Mouse (Mus musculus): ENCODE data around the gene Tnfaip1. TPM values are rescaled to one million over a fixed set of nuclear protein-coding genes. Genes with fewer than 3 reads are reported as not detected.
"Not testable (repeated sequence)": the region's sequence is repeated elsewhere in the genome, so short reads cannot be mapped to it uniquely, and the experiment has no call there.

Gene Tnfaip1
- total RNA-seq (2014; rRNA removed) (38.2 and 40.5 TPM in 2 replicates), polyA plus RNA-seq (2015; fragmentation: Nextera tagmentation; extraction: Ambion mirVana) (59.1 and 62.7 TPM in 2 replicates)

- WGBS: under 1% methylated on average over 52 of the region's 52 CpGs
- Histone ChIP-seq H3K36me3 (ENCODE audit: insufficient read depth, low read length) (peaks cover 22% of the 10 kb centered on the region), H3K4me2 (ENCODE audit: low read depth, low read length, poor library complexity, severe bottlenecking) (peak within 1 kb of the TSS; percentile 76), H3K9me3 (ENCODE audit: low read length) (no peaks in the 10 kb centered on the region), H3K4me3 (ENCODE audit: low read depth, low read length) (peak within 1 kb of the TSS; percentile 65), H3K27me3 (ENCODE audit: insufficient read depth, low read length) (no peaks in the 10 kb centered on the region), H3K9ac (replicated peaks; ENCODE audit: low read length, poor library complexity, severe bottlenecking) (peak within 1 kb of the TSS; percentile 71), H3K4me1 (ENCODE audit: insufficient read depth, low read length) (peaks cover 13% of the 10 kb centered on the region; the same call in 1 of the 2 replicates), H3K27ac (ENCODE audit: low read depth, low read length) (peak within 1 kb of the TSS; percentile 86)
- ATAC-seq (ENCODE audit: low FRiP score): peak; percentile 96
- DNase-seq (ENCODE audit: low spot score): peak; percentile 100
- TF ChIP-seq CTCF (IDR thresholded peaks at IDR 0.05): peak; percentile 16; the same call in 1 of the 2 replicates
Observed at GRCm38 (mm10) chr11:78536080-78536689, at the start of gene Tnfaip1, which contains the start of gene Ift20. Gene Tnfaip1 (minus strand): TSS chr11:78536332. Gene Ift20 (plus strand): TSS chr11:78536361.

- H3K9me3 ChIP-seq (ENCODE audit: low read length): no peaks in the 10 kb centered on the region
- TF ChIP-seq CTCF (IDR thresholded peaks at IDR 0.05): no peak
- H3K27ac ChIP-seq (ENCODE audit: low read depth, low read length): no peak overlapping the region
- H3K4me2 ChIP-seq (ENCODE audit: low read depth, low read length, poor library complexity, severe bottlenecking): no peak overlapping the region
- peaks cover 30% of the 10 kb centered on the region for H3K36me3 ChIP-seq (ENCODE audit: insufficient read depth, low read length)
- DNase-seq (ENCODE audit: low spot score) (no peak), ATAC-seq (ENCODE audit: low FRiP score) (no peak)
- no peaks in the 10 kb centered on the region for H3K4me1 ChIP-seq (ENCODE audit: insufficient read depth, low read length)
- H3K4me3 ChIP-seq (ENCODE audit: low read depth, low read length): no peak overlapping the region
- H3K27me3 ChIP-seq (ENCODE audit: insufficient read depth, low read length): no peaks in the 10 kb centered on the region
- WGBS: 94% methylated on average over 6 of the region's 6 CpGs
- no peak overlapping the region for H3K9ac ChIP-seq (replicated peaks; ENCODE audit: low read length, poor library complexity, severe bottlenecking)
Observed at GRCm38 (mm10) chr11:78582848-78583247, 46.7 kb upstream of the Tnfaip1 start.

GRCm38 (mm10) chr11:78574975-78575374 is 38.8 kb upstream of the Tnfaip1 start:
- TF ChIP-seq CTCF (IDR thresholded peaks at IDR 0.05): no peak
- Histone ChIP-seq H3K4me2 (ENCODE audit: low read depth, low read length, poor library complexity, severe bottlenecking) (no peak overlapping the region), H3K9me3 (ENCODE audit: low read length) (no peaks in the 10 kb centered on the region), H3K4me1 (ENCODE audit: insufficient read depth, low read length) (no peaks in the 10 kb centered on the region), H3K27ac (ENCODE audit: low read depth, low read length) (no peak overlapping the region), H3K36me3 (ENCODE audit: insufficient read depth, low read length) (peaks cover 23% of the 10 kb centered on the region), H3K4me3 (ENCODE audit: low read depth, low read length) (no peak overlapping the region), H3K9ac (replicated peaks; ENCODE audit: low read length, poor library complexity, severe bottlenecking) (no peak overlapping the region), H3K27me3 (ENCODE audit: insufficient read depth, low read length) (no peaks in the 10 kb centered on the region)
- DNase-seq (ENCODE audit: low spot score) (no peak), ATAC-seq (ENCODE audit: low FRiP score) (no peak)
- 68% methylated on average over 2 of the region's 2 CpGs for WGBS

GRCm38 (mm10) chr11:78574536-78574935 is 38.4 kb upstream of the Tnfaip1 start:
- no peaks in the 10 kb centered on the region for H3K9me3 ChIP-seq (ENCODE audit: low read length)
- H3K27me3 ChIP-seq (ENCODE audit: insufficient read depth, low read length): no peaks in the 10 kb centered on the region
- WGBS: 92% methylated on average over 3 of the region's 3 CpGs
- H3K36me3 ChIP-seq (ENCODE audit: insufficient read depth, low read length): peaks cover 27% of the 10 kb centered on the region
- no peaks in the 10 kb centered on the region for H3K4me1 ChIP-seq (ENCODE audit: insufficient read depth, low read length)
- no peak overlapping the region for H3K4me3 ChIP-seq (ENCODE audit: low read depth, low read length)
- no peak overlapping the region for H3K9ac ChIP-seq (replicated peaks; ENCODE audit: low read length, poor library complexity, severe bottlenecking)
- TF ChIP-seq CTCF (IDR thresholded peaks at IDR 0.05): no peak
- DNase-seq (ENCODE audit: low spot score) (no peak), ATAC-seq (ENCODE audit: low FRiP score) (no peak)
- no peak overlapping the region for H3K27ac ChIP-seq (ENCODE audit: low read depth, low read length)
- H3K4me2 ChIP-seq (ENCODE audit: low read depth, low read length, poor library complexity, severe bottlenecking): no peak overlapping the region

GRCm38 (mm10) chr11:78574031-78574430 is 37.9 kb upstream of the Tnfaip1 start:
- not testable (repeated sequence) for H3K27me3 ChIP-seq (ENCODE audit: insufficient read depth, low read length); H3K27ac ChIP-seq (ENCODE audit: low read depth, low read length); DNase-seq (ENCODE audit: low spot score); H3K4me1 ChIP-seq (ENCODE audit: insufficient read depth, low read length); H3K4me3 ChIP-seq (ENCODE audit: low read depth, low read length); H3K9me3 ChIP-seq (ENCODE audit: low read length); H3K4me2 ChIP-seq (ENCODE audit: low read depth, low read length, poor library complexity, severe bottlenecking); H3K9ac ChIP-seq (replicated peaks; ENCODE audit: low read length, poor library complexity, severe bottlenecking); ATAC-seq (ENCODE audit: low FRiP score)
- 98% methylated on average over 3 of the region's 4 CpGs for WGBS
- peaks cover 31% of the 10 kb centered on the region for H3K36me3 ChIP-seq (ENCODE audit: insufficient read depth, low read length)

- no peak overlapping the region for H3K4me3 ChIP-seq (ENCODE audit: low read depth, low read length)
- WGBS: 91% methylated on average over 6 of the region's 6 CpGs
- no peak overlapping the region for H3K9ac ChIP-seq (replicated peaks; ENCODE audit: low read length, poor library complexity, severe bottlenecking)
- H3K4me2 ChIP-seq (ENCODE audit: low read depth, low read length, poor library complexity, severe bottlenecking): no peak overlapping the region
- H3K27me3 ChIP-seq (ENCODE audit: insufficient read depth, low read length): no peaks in the 10 kb centered on the region
- no peak for TF ChIP-seq CTCF (IDR thresholded peaks at IDR 0.05)
- no peak overlapping the region for H3K27ac ChIP-seq (ENCODE audit: low read depth, low read length)
- no peaks in the 10 kb centered on the region for H3K9me3 ChIP-seq (ENCODE audit: low read length)
- H3K36me3 ChIP-seq (ENCODE audit: insufficient read depth, low read length): peaks cover 32% of the 10 kb centered on the region
- DNase-seq (ENCODE audit: low spot score) (no peak), ATAC-seq (ENCODE audit: low FRiP score) (no peak)
- no peaks in the 10 kb centered on the region for H3K4me1 ChIP-seq (ENCODE audit: insufficient read depth, low read length)
Observed at GRCm38 (mm10) chr11:78571854-78572253, 35.7 kb upstream of the Tnfaip1 start.
